Mouse (Mus musculus): ENCODE measurements around the gene Padi6. TPM values are rescaled to one million over a fixed set of nuclear protein-coding genes. Genes with fewer than 3 reads are reported as not detected.

Gene Padi6
- total RNA-seq, 2 experiments from 2014 or later = 0.21 to 0.69 TPM

DNA sequence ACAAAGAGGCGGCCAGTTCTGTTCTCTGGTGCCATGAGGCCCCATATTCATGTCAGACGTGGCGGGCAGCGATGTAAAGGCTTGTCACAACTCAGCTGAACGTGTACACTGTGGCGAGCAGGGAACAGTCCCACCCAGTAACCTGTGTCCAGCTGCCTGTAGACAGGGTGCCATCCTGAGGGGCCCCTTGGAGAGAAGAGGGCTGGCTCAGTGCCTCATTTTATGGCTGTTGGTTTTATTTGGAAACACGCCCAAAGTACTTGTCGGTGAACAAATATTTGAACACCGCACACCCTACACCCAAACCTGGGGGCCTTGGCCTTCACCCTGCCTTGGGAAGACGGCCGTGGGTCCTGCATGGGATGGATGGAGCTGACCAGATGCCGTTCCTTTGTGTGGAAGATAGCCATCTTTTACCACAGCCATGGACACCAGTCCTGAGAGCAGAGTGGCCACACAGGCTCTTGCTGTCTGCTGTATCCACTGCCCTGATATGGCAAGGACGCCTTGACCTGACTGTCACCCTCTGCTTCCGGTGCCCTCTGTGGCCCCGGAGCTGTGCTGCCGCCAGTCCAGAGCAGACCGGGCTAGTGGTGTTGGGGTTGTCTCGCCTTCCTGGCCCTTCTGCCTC, 34.0 kb downstream of the Padi6 start:
- no peak for DNase-seq (ENCODE audit: low spot score in 2 of 2)

DNA sequence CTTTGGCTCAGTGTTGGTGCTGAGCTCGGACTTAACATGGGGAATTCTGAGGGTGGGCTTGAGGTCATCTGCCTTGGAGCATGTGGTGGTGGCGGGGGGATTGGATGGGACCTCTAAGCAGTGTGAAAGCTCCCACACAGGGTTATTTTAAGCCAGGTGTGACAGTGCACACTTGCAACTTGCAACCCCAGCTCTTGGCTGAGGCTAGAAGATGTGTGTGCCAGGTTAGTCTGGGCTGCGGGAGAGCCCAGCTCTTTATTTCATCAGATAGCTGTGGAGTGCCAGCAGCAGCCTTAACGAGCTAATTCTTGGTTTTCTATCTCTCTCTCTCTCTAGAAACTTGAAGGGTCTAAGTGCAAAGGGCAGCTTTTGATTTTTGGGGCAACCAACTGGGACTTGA, 34.8 kb downstream of the Padi6 start:
- no peak for DNase-seq (ENCODE audit: low spot score in 2 of 2)

DNA sequence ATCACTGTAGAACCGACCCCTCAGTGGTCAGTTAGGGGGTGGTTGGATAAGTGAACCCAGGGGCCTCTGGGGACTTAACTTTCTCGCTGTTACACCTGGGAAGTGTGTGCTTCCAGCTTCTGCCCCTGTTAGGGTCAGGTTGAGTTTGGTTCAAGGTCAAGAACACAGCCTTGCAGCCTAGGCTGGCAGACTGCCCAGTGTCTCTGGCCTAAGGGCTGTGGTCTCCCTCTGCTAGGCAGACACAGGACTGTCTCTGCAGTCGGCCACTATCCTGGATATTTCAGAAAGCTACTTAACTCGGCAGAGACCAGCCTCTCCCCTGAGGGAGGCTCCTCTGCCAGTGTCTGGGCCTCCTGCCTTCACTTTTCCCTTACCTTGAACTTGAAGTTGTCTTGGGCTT, 38.3 kb downstream of the Padi6 start:
- peak in 1 of 2 experiments; percentile 23 for DNase-seq (ENCODE audit: low spot score in 2 of 2)

DNA sequence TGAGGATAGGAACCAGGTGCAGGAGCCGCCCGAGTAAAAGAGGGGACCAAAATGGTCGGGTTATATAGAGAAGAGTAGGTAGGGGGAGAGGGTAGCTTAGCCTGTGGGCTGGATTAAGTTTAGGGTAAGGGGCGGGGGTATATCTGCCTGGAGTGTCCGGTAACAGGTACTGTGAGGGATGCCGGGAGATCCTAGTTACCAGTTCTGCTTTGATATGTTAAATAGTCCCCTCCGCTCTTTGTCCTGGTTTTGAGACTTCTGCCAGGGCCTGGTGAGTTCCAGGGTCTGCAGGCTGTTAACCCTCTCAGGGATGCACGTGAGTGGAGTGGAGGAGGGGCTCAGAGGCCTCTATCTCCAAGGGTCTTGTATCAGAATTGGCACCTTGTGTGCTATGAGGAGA, 38.8 kb downstream of the Padi6 start:
- peak in 1 of 2 experiments; percentile 12 for DNase-seq (ENCODE audit: low spot score in 2 of 2)

DNA sequence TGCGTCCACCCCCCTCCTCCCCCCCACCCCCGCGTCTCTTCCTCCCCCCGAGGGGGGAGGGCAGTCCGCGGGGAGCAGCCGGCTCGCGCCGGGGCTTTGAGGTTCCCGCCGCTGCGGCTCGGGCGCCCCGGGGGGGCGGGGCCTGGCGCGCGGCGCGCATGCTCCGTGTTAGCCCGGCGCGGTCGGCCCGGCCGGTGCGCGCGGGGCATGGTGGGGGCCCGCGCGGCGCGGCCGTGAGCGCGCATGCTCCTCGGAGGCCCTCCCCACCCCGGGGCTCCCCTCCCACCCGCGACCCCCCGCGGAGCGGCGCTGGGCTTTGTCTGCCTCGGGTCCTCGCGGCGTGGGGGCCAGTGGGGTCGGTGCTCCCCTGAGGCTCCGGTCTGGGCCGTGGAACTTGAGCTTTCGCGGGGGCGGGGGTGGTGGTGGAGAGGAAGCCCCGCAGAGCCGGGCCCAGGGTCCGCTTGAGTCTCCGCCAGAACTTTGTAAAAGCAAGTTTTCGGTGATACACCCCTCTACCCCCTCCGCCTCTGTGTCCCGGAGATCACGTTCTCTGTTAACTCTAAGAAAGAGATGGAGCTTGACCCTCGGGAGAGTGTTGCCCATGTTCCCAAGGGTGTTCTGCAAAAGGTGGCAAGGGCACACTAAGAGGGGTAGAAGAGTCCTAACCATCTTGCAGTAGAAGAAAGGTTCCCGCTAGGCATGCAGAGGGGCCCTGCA, 39.7 kb downstream of the Padi6 start:
- DNase-seq (ENCODE audit: low spot score in 2 of 2) = peak; percentile 73 to 86

- peak in 1 of 2 experiments; percentile 59 for DNase-seq (ENCODE audit: low spot score in 2 of 2)
Observed at GRCm38 (mm10) chr4:140701716-140702561, 40.5 kb downstream of the Padi6 start.

DNA sequence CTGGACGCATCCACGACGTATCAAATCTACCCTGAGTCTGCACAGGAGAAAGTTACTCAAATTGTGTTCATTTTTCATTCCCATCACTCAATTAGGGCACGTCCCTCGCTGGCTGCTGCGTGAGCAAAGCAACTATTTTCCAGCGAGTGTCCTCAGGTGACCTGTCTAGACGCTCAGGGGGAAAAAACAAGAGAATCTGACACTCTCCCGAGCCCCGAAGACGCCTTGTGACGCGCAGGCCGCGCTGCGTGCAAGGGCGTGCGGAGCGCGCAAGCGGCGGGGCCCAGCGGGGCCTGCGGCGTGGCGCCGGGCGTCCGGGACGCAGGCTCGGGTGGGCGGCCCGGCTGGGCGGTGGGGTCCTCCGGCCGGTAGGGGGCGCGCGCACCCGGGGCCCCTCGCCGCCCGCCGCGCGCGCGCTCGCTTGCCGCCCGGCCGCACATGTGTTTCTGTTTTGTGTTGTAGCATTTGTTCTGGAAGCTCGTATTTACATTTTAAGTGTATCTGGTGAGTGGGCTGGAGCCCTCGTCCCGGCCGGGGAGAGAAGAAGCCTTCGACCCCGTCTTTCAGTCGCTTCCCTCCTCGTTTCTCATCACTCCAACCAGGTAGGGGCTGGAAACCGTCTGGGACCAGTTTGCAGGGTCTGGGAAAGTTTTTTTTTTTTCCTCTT, 41.3 kb downstream of the Padi6 start:
- peak; percentile 71 to 83 for DNase-seq (ENCODE audit: low spot score in 2 of 2)

DNA sequence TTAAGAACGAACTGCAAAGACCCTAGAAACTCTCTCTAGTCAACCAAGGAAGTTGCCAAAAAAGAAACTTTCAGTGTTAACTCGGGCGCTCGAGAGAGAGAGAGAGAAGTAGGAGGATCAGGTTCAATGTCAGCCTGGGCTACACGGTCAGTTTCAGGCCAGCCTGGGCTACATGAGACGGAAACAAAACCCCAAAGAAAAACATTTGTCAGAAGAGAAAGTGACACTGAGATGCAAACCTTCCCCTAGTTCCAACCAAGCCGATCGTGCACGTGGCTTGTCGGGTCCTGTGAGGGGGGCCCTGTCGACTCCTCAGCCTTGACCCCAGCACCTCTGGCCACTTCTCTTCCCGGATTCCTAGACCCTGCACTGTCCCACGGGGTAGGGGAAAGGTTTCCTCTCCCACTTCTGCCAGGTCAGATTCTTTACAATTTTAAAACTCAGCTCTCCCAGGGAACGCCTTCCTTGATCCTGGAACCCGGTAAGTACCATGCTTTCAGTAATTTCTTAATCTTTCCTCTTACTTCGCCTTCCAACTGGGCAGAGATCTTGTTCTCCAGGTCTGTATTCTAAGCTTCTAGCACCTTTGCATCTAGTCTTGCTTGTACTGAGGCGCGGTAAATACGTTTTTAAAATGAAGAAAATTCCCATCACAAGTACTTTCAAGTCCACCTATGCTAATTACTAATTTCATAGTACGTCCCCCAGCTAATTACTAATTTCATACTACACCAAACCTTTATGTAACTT, 42.0 kb downstream of the Padi6 start, which contains the start of gene Rcc2:
Gene Rcc2, plus strand, starts transcription at position 273 of the 750 bp plus-strand sequence.
- peak in 1 of 2 experiments; percentile 19 for DNase-seq (ENCODE audit: low spot score in 2 of 2)

- DNase-seq (ENCODE audit: low spot score in 2 of 2) = peak; percentile 59 to 65
Observed at GRCm38 (mm10) chr4:140699441-140700127, 42.9 kb downstream of the Padi6 start.

GRCm38 (mm10) chr4:140695675-140696585, 46.5 kb downstream of the Padi6 start:
- no peak for DNase-seq (ENCODE audit: low spot score in 2 of 2)

- no peak for DNase-seq (ENCODE audit: low spot score in 2 of 2)
Observed at GRCm38 (mm10) chr4:140695146-140695545, 47.3 kb downstream of the Padi6 start.

DNA sequence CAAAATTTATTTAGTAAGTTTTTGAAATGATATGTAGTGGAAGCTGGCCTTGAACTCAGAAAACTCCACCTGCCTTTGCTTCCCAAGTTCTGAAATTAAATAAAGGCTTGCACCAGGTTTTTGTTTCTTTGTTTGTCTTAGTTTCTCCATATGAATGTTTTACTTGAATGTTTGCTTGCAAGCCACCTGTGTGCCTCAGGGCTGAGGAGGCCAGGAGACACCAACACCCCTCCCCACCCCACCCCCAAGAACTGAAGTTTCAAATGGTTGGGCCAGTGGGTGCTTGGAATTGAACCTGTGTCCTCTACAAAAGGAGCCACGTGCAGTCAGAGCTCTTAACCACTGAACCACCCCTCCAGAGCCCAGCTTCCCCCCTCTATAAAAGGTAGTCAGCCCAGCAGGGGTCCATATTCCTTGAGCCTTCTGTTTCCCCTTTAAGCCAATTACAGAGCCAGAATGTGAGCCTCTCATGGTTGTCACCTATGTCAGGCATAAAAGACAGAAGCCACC, 47.8 kb downstream of the Padi6 start:
- DNase-seq (ENCODE audit: low spot score in 2 of 2) = no peak

DNA sequence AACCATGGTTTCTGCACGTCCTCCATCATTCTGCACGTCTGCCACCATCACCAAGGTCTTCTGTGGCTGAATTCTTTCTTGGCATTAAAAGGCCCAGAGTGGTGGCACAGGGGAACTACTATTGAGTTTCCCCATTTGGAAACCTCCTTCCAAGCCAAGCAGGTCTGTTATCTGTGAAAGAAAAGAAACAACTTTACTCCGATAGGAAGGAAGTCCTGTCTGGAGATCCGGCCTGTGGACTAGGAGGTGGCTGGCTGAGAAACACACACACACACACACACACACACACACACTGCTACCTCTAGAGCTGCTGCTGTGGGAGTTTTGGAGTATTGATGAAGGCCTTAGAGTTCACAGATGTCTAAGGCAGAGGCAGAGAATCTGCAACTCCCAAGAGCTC, 48.9 kb downstream of the Padi6 start:
- DNase-seq (ENCODE audit: low spot score in 2 of 2) = no peak

DNA sequence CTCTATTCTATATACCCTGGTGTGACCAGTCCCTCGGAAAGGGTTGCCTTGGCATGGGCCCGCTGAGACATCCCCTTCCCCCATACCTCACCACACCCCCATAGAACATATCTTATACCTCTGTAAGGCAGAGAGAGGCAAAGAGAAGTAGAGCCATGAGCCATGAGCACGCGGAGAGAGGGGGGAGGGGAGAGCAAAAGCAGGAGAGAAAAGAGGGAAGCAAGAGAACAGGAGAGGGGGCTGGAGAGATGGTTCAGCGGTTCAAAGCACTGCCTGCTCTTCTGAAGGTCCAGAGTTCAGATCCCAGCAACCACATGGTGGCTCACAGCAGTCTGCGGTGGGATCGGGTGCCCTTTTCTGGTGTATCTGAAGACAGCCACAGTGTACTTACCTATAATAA, 51.0 kb downstream of the Padi6 start:
- DNase-seq (ENCODE audit: low spot score in 2 of 2) = no peak

- DNase-seq (ENCODE audit: low spot score in 2 of 2) = no peak
Observed at GRCm38 (mm10) chr4:140689873-140690655, 52.4 kb downstream of the Padi6 start.

DNA sequence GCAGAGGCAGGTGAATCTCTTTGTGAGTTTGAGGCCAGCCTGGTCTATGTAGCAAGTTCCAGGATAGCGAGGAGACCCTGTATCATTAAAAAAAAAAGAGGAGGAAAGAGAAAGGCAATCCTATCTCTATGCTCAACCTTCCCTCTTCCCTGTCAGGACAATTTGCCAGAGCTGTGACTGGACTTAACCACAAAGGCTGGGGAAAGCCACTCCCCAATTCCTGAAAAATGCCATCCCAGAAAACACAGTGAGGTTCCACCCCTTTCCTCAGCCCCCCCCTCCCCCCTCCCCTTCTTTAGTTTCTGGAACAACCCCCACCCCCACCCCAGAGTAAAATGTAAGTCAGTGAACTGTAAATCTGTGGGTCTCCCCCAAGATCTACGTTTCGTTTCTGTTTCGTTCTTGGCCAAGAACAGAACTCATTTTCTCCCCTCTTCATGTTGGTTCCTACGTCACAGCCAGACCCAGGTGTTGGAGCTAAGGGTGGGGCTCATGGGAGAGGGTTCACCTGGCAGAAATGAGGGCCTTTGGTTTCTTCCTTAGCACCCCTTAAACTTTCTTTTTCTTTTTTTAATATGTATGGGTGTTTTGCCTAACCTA, 53.5 kb downstream of the Padi6 start:
- no peak for DNase-seq (ENCODE audit: low spot score in 2 of 2)

DNA sequence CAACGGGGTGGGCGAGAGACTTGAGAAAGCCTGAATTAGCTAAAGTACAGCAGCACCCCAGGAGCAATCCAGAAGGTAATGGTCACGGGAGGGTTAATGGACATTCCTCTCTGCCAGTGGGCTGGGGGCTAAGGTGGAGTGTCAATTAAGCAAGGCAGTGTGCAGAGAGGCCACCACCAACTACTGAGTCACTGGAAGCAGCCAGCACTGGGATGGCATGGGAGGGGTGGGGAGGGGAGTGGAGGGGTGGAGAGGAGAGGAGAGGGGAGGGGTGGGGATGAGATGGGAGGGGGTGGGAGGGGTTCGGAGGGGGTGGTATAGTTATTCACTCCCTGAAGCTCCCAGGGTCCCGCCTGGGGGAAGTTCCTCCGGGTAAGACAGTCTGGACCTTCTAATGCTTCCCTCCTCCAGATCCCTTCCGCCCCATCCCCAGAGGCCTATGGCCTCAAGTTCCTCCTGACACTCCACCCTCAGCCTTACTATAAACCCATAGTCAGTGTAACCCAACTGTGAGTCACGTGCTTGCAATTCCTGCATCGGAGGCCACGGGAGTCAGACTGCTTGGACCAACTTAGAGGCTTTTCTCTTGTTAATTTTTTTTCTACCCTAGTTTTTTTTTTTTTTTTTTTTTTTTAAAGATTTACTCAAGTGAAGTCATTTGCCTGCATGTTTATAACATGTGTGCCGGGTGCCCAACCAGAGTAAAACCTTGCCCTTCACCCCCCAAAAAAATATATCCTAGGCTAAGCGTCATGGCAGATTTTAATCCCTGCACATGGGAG, 54.2 kb downstream of the Padi6 start:
- DNase-seq (ENCODE audit: low spot score in 2 of 2) = no peak

Data from layer of hippocampus, postnatal 10 days (tissue).